Mouse (Mus musculus): ENCODE results near the gene Gm21954. TPM values are rescaled to one million over a fixed set of nuclear protein-coding genes. Genes with fewer than 3 reads are reported as not detected.

Gm21954 gene
- not detected for polyA plus RNA-seq (2017; shearing (Covaris generic))

GRCm38 (mm10) chr3:55472110-55472509 lies at the start of gene Gm21954:
Gene Gm21954, minus strand, starts transcription at chr3:55472210.

Other genes starting within 250 kb of the Gm21954 start
- gene Dclk1, start 229.8 kb downstream of the Gm21954 start, polyA plus RNA-seq (2017; shearing (Covaris generic)): 0.10 TPM